Mouse (Mus musculus) liver, embryonic 14.5 days (tissue): ENCODE measurements at regions not wholly inside any gene's neighbourhood (a gene's known extent, or its start where the extent isn't known, plus 50 kb on each side); places are given as distances from the start of the nearest gene placed in this dataset.

ENCODE experiments used
- CTCF ChIP-seq: IDR thresholded peaks from 2 replicates; pipeline ENCODE4 v1.5.1; 2016; ENCODE audit warnings: antibody characterized with exemption, low read depth, control low read depth
- EP300 ChIP-seq: IDR thresholded peaks from 2 replicates; pipeline ENCODE4 v1.6.1; 2016; ENCODE audit warnings: antibody characterized with exemption, low read depth

DNA sequence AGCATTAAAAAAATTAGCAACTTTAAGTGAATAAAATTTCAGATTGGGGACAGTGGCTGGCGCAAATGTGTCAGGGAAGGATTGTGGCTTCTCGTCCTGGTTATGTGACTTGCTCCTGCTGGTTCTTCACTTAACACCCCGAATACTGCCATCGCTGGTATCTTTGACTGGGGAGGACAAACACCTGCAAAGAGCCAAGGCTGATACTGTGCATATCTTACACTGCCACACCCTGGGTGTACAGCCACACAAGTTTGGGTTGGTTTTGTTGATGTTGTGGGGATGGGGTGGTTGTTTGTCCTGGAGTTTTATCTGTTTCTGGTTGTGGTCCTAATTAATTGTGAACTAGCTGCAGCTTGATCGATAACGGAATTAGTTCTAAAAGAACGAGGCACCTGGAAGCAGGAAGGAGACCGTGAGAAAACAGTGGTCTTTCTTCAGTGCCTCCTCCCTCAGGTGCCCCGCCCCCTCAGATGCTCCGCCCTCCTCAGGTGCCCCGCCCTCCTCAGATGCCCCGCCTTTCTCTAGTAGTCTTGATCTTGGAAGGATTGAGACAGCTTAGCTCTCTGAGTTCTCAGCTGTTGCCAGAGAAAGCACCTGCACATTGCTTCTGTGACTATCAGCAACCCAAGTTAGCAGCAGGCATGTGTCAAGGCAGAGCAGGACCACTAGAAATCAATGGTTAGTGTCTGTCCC is 107.0 kb upstream of the Magi3 start:
- TF ChIP-seq CTCF (no peak), EP300 (peak; percentile 61)
